Mouse (Mus musculus) cerebellum, adult 11 months (tissue): ENCODE measurements around the gene Rbck1.

ENCODE experiments used
- DNase-seq: peaks from one replicate; pipeline ENCODE4 v3.0.0; 2022

Gene Rbck1

GRCm38 (mm10) chr2:152343329-152344213 lies 11.1 kb upstream of the Rbck1 start, which contains the start of gene Trib3:
Gene Trib3, minus strand, starts transcription at chr2:152344032.
- DNase-seq = peak; percentile 72

DNA sequence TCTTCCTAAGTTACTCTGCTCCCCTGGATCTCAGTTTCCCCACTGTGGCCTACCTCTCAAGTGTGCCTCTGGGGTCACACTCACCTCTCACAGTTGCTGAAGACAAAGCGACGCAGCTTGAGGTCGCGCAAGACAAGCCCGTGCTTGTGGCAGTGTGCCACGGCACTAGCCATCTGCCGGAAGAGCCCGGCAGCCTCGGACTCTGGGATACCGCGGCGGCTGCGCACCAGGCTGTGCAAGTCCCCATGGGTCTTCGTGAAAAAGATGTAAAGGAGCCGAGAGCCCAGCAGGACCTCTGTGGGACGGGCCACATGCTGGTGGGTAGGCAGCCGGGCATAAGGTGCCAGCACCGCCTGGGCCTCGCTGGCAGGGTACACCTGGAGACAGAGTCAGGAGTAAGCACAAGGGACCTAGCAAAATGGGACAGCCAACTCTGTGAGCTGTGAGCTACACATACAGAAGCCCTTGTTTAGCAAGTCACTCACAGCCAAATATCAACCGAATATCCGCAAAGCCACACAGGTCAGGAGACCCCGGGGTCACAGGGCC lies 7.3 kb upstream of the Rbck1 start:
- peak; percentile 56 for DNase-seq

- DNase-seq = no peak
Measured at GRCm38 (mm10) chr2:152338319-152338718, 5.9 kb upstream of the Rbck1 start.

GRCm38 (mm10) chr2:152337591-152338212 lies 5.2 kb upstream of the Rbck1 start:
- DNase-seq = no peak

GRCm38 (mm10) chr2:152336856-152337255 lies 4.4 kb upstream of the Rbck1 start:
- no peak for DNase-seq

GRCm38 (mm10) chr2:152335289-152335820 lies 2.9 kb upstream of the Rbck1 start:
- DNase-seq = no peak

GRCm38 (mm10) chr2:152333345-152334006 lies 1.0 kb upstream of the Rbck1 start:
- DNase-seq = no peak

GRCm38 (mm10) chr2:152330858-152331423 lies 1.5 kb downstream of the Rbck1 start:
- DNase-seq = no peak

GRCm38 (mm10) chr2:152327980-152328379 lies 4.5 kb downstream of the Rbck1 start:
- no peak for DNase-seq

DNA sequence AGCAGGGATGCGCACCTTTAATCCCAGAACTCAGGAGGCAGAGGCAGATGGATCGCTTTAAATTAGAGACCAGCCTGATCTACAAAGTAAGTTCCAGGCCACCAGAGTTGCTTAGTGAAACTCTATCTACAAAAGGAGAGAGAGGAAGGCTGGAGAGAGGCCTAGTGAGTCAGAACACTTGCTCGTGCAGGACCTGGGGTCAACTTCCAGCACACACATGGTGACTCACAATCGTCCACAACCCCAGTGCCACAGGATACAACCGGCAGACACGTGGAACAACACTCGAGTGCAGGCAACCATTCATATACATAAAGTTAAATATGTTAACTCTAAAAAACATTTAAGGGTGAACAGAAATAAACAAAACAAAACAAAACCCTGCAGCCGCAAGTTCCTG lies 5.8 kb downstream of the Rbck1 start:
- no peak for DNase-seq

DNA sequence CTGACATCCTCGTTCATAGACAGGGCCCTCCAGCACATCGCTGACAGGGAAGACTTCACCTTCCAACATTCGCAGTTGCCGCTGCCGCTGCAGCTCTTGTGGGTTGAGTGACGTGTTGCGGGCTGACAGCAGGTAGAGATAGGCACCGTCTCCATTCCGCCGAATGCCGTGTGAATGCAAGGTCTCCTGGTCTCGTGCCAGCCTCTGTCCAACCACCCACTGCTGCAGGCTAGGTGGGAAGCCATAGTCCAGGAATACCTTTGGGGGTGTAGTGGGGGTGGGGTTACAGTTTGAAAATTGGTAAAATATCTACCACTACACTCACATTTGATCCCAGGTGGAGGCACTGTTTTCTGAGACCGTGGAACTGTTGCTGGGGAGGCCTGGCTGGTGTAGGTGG lies 6.3 kb downstream of the Rbck1 start:
- DNase-seq = no peak

GRCm38 (mm10) chr2:152324842-152325241 lies 7.6 kb downstream of the Rbck1 start:
- DNase-seq = no peak

DNA sequence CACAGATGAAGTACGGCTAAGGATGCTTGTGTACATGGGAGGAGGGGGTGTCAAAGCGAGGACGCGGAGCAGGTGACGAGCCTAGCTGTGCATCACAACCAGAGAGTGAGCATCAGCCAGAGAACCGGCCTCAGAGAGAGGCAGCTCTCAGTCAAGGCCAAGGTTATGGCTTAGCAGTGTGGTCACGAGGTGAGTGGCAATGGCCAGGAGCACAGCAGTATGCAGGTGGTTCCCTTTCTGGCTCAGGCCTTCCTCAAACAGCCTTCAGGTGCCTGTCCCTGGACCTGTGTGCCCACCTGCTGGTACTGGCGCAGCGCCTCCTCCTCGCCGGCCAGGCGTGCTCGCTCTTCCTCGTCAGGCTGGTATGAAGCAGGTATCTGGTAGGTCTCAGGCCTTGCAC lies 8.5 kb downstream of the Rbck1 start:
- DNase-seq = peak; percentile 67

DNA sequence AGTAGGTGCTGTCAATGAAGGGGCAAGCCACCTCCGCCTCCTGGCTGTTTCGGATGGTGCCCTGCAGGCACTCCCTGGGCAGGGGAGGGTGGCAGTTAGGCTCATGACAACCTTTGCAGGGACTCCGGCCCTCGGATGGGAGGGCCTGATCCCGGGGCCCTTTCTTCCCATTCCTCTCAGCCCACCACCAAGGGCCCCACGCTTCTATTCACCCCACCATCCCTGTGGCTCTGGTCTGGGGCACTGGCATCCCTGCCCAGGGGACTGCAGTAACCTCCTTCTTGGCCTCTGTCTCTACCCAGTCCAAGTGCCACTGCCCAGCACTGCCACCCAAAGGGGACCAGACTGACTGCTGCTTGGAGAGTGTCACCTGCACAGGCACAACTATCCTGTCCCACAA lies 10.3 kb downstream of the Rbck1 start:
- no peak for DNase-seq

- no peak for DNase-seq
Measured at GRCm38 (mm10) chr2:152321558-152321957, 10.9 kb downstream of the Rbck1 start.

DNA sequence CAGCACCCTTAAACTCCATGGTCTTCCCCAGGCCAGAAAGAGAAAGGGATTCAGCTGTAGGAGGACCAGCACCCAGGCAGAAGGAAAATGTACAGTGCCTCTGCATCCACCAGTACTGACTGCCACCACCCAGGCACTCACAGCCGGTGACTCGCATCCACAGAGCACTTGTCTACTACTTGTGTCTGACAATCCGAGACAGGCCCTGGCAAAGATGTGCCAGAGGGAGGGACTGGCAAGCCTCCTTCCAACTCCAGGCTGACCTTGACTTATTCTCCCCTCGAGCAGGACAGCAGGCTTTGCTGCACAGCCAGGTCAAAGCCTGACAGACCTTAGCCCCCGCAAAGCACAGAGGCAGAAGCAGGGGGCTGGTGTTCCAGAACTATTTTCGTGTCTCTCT lies 15.4 kb downstream of the Rbck1 start:
- DNase-seq = no peak

DNA sequence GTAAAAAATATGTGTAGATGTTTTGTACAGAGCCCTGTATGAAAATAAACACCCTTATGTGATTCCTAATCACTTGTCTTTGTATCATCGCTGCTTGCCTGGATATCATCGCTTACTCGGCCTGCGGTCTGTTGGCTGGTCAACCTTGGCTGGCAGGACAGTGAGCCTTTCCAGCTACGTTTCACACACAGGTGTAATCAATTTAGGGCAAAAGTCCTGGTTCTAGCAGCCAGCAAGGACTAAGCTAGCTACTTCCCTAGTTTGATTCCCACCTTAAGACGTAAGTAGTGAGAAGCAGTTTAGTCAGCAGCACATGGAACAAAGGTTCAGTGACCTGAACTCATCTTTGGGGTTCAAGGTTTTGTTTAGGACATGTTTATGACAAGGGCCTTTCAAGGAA lies 18.5 kb downstream of the Rbck1 start:
- no peak for DNase-seq

- no peak for DNase-seq
Measured at GRCm38 (mm10) chr2:152312996-152313395, 19.5 kb downstream of the Rbck1 start.

DNA sequence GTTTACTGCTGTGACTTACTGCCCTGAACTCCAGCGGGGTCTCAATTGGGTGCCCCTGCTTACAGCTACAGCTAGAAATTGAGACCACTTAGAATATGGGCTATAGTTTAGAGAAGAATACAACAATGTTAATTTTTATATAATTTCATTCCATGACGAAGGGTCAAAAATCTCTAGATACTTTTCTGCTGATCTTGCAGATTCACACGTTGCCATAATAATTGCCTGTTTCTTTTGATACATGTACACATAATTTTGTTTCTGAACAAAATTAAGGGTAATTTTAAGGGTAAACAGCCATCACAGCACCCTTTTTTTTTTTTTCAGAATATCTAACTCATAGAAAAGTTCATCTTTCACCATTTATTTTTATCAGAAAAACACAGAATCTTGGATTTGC lies 25.3 kb downstream of the Rbck1 start:
- DNase-seq = no peak

DNA sequence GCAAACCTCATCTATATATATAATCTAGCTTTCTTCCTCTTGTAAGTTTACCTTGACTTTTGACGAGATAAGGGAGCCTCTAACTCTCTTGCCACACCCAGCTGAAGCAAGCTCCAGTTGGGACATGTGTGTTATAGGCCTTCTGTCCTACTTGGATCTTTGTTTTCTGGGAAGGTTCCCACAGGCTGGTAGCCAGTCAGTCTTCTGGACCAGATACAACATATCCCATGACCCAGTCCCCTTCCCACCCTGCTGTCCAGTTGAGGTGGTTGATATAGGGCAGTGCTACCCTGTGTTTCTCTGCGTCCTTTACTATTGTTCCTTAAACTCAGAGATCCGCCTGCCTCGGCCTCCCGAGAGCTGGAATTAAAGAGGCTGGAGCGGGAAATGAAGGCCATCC lies 27.0 kb downstream of the Rbck1 start:
- no peak for DNase-seq

DNA sequence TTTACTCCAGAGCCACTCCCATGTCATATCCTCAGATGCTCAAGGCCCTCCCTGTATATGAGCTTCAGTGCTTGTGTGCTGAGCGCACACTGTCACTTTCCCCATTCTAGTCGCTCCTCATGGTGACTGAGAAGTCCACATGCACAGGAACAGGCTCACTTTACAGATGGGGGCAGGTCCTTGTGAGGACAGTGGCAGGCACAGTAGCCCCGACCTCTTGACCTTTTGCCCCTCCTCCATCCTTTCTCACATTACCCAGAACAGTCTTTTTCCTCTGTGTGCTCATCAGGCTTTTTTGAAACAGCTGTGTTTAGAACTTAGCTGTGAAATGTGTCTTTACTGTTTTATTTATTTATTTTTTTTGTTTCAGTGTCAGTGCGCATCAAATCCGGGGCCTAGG lies 28.7 kb downstream of the Rbck1 start:
- no peak for DNase-seq

- no peak for DNase-seq
Measured at GRCm38 (mm10) chr2:152302862-152303261, 29.6 kb downstream of the Rbck1 start.

- DNase-seq = no peak
Measured at GRCm38 (mm10) chr2:152294541-152294940, 37.9 kb downstream of the Rbck1 start.
